In genomic region chr14:117410511-117410910, GRCm38 (mm10) we compare ENCODE assay signal across 26 mouse cellular contexts.
DNase-seq lines count a peak whose midpoint lies in the region; ATAC-seq and TF ChIP-seq lines count a peak whose summit lies in the region.
"Had no signal": no experiment of that assay in that cellular context is flagged by ENCODE, and none has a peak within 500 bp of the region (broad histone marks: within the 10 kb centered on the region; RNA-seq: fewer than 3 reads in every experiment).

No protein-coding gene starts in this region.

- peaks cover 11% of the 10 kb centered on the region for H3K4me1 ChIP-seq in embryonic fibroblast, embryonic 13.5 days (ENCODE audit: control insufficient read depth, insufficient read depth, low read length)
- H3K4me1 ChIP-seq in neural tube, embryonic 15.5 days, result no peaks in the 10 kb centered on the region
- H3K4me1 ChIP-seq: embryonic facial prominence, embryonic 12.5 days; forebrain, embryonic 10.5 days; forebrain, embryonic 12.5 days had no signal

- H3K4me2 ChIP-seq in neural tube, embryonic 15.5 days, result no peak overlapping the region
- H3K4me2 ChIP-seq: embryonic facial prominence, embryonic 12.5 days; forebrain, embryonic 12.5 days had no signal

- TF ChIP-seq CTCF in embryonic fibroblast, embryonic 13.5 days (IDR thresholded peaks at IDR 0.05; ENCODE audit: borderline replicate concordance, insufficient read depth, low read length), result no peak

- H3K4me3 ChIP-seq in embryonic fibroblast, embryonic 13.5 days (ENCODE audit: insufficient read depth, low read length), result no peak overlapping the region
- H3K4me3 ChIP-seq in neural tube, embryonic 15.5 days (replicated peaks), result no peak overlapping the region
- H3K4me3 ChIP-seq: embryonic facial prominence, embryonic 10.5 days; embryonic facial prominence, embryonic 12.5 days; erythroblast, embryonic 14.5 days; forebrain, embryonic 10.5 days; forebrain, embryonic 12.5 days had no signal

- peak; percentile 85 for DNase-seq in 3T3-L1 (ENCODE audit: low read depth, low spot score)
- DNase-seq in NIH3T3 (ENCODE audit: low read depth), result peak; percentile 67
- no peak for DNase-seq in adrenal gland, postnatal 10 days
- DNase-seq: adrenal gland, adult 2 months; adrenal gland, postnatal 14 days; adrenal gland, postnatal 36 days; B cell, adult 2 months; cerebellum, adult 11-12 months; cerebellum, adult 2 months; cerebellum, adult 9-10 months; cerebellum, postnatal 10 days; cerebellum, postnatal 25 days had no signal

- WGBS in neural tube, embryonic 15.5 days, result 94% methylated on average over 2 of the region's 2 CpGs

- no peak for ATAC-seq in neural tube, embryonic 15.5 days (ENCODE audit: low FRiP score)
- ATAC-seq: activated CD4-positive, CD25-positive, alpha-beta regulatory T cell, adult 4 months; CD4-positive, CD25-positive, alpha-beta regulatory T cell, adult 4 months; forebrain, embryonic 14.5 days; forebrain, embryonic 16.5 days; Patski had no signal

- no peaks in the 10 kb centered on the region for H3K9me3 ChIP-seq in neural tube, embryonic 15.5 days (replicated peaks)
- H3K9me3 ChIP-seq: embryonic facial prominence, embryonic 10.5 days; embryonic facial prominence, embryonic 12.5 days; forebrain, embryonic 10.5 days; forebrain, embryonic 12.5 days had no signal

- H3K27me3 ChIP-seq in neural tube, embryonic 15.5 days (replicated peaks), result no peaks in the 10 kb centered on the region
- H3K27me3 ChIP-seq: CH12.LX; embryonic facial prominence, embryonic 12.5 days; forebrain, embryonic 12.5 days; Patski had no signal

- no peak overlapping the region for H3K9ac ChIP-seq in neural tube, embryonic 15.5 days (replicated peaks)
- H3K9ac ChIP-seq: embryonic facial prominence, embryonic 12.5 days; forebrain, embryonic 12.5 days had no signal

- no peaks in the 10 kb centered on the region for H3K36me3 ChIP-seq in neural tube, embryonic 15.5 days
- H3K36me3 ChIP-seq: embryonic facial prominence, embryonic 10.5 days; embryonic facial prominence, embryonic 12.5 days; forebrain, embryonic 10.5 days; forebrain, embryonic 12.5 days; G1E had no signal

- peak overlapping the region; percentile 87 for H3K27ac ChIP-seq in embryonic fibroblast, embryonic 13.5 days (ENCODE audit: insufficient read depth, low read length)
- H3K27ac ChIP-seq in neural tube, embryonic 15.5 days (replicated peaks), result no peak overlapping the region
- H3K27ac ChIP-seq: embryonic facial prominence, embryonic 10.5 days; embryonic facial prominence, embryonic 12.5 days; forebrain, embryonic 10.5 days; forebrain, embryonic 12.5 days had no signal

- TF ChIP-seq POLR2A in embryonic fibroblast, embryonic 13.5 days (IDR thresholded peaks at IDR 0.05; ENCODE audit: low read depth, low read length), result no peak
